Mouse (Mus musculus): ENCODE results near the gene Chst12. TPM values are rescaled to one million over a fixed set of nuclear protein-coding genes. Genes with fewer than 3 reads are reported as not detected.

Gene Chst12
- total and polyA plus RNA-seq, 3 experiments, result 2.3 to 17.0 (median 7.6) TPM

DNA sequence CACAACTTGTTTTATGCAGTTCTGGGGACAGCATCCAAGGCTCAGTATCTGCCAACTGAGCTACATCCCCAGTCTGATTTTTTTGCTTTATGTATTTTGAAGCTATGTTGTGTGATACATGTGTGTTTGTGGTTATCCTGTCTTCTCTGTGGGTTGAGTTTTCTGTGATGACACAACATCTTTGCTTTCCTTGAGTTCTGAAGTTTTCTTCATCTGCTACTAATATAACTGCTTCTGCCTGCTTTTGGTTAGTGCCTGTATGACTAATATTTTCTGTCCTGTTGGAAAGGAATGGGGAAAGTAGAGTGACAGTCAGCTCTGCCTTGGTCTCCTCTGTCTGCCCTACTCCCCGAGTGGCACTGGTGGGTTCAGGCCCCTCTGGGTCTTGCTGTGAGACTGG is 15.8 kb downstream of the Chst12 start:
- H3K79me2 ChIP-seq (replicated peaks; ENCODE audit: control insufficient read depth, extremely low read depth, insufficient read depth, poor library complexity, severe bottlenecking), result peaks cover 12% of the 10 kb centered on the region
- H3K27ac ChIP-seq (ENCODE audit: insufficient read depth, low read depth), result no peak overlapping the region
- no peak overlapping the region for H3K4me2 ChIP-seq (ENCODE audit: insufficient read depth, low read depth, poor library complexity, severe bottlenecking)
- peaks cover 25 to 57% of the 10 kb centered on the region in 2 experiments for H3K36me3 ChIP-seq (replicated peaks in 1 of 2; ENCODE audit: control insufficient read depth in 1 of 2, insufficient read depth in 1 of 2, low read length in 1 of 2)
- no peak for DNase-seq (ENCODE audit: extremely low read depth)
- no peak overlapping the region for H3K4me3 ChIP-seq (replicated peaks in 1 of 3; ENCODE audit: low read depth in 2 of 3, low read length in 2 of 3, poor library complexity in 1 of 3)
- no peaks in the 10 kb centered on the region for H3K27me3 ChIP-seq (replicated peaks)
- peaks cover 10 to 62% of the 10 kb centered on the region in 2 experiments for H3K4me1 ChIP-seq (ENCODE audit: control insufficient read depth in 1 of 2, insufficient read depth in 2 of 2)
- TF ChIP-seq ZC3H11A (IDR thresholded peaks at IDR 0.05; ENCODE audit: low read depth, low read length) (no peak), IRF4 (IDR thresholded peaks at IDR 0.05; ENCODE audit: low read depth, low read length) (no peak), JUN (IDR thresholded peaks at IDR 0.05; ENCODE audit: insufficient read depth, low read depth, low read length) (no peak), SIN3A (IDR thresholded peaks at IDR 0.05; ENCODE audit: low read length) (no peak), EP300 (IDR thresholded peaks at IDR 0.05; ENCODE audit: low read length) (no peak), PAX5 (IDR thresholded peaks at IDR 0.05; ENCODE audit: low read length) (no peak), MXI1 (IDR thresholded peaks at IDR 0.05; ENCODE audit: low read depth, low read length) (no peak), USF1 (IDR thresholded peaks at IDR 0.05; ENCODE audit: low read depth, low read length) (no peak), SMC3 (IDR thresholded peaks at IDR 0.05; ENCODE audit: low read depth, low read length) (no peak), UBTF (IDR thresholded peaks at IDR 0.05; ENCODE audit: low read depth, low read length) (no peak), E2F4 (IDR thresholded peaks at IDR 0.05; ENCODE audit: insufficient replicate concordance, low read depth, low read length) (no peak), JUND (conservative IDR thresholded peaks at IDR 0.05; ENCODE audit: low read depth, low read length) (no peak)
- H3K9ac ChIP-seq (ENCODE audit: insufficient read depth, low read depth), result no peak overlapping the region
- in situ Hi-C loops (cut with MboI; ENCODE audit: low pct_ligation_motif_present, low pct_unique_long_range_greater_than_20kb, low sequenced_read_pairs), result loop anchor here (5.0 kb wide), 1 partner anchor 34 kb away; no protein-coding TSS in a partner anchor
- peaks cover 12% of the 10 kb centered on the region for H3K9me3 ChIP-seq (replicated peaks; ENCODE audit: low read length)
- dilution Hi-C loops (cut with MboI; ENCODE audit: extremely low pct_ligation_motif_present, extremely low pct_unique_long_range_greater_than_20kb, low sequenced_read_pairs), result no loop called here

DNA sequence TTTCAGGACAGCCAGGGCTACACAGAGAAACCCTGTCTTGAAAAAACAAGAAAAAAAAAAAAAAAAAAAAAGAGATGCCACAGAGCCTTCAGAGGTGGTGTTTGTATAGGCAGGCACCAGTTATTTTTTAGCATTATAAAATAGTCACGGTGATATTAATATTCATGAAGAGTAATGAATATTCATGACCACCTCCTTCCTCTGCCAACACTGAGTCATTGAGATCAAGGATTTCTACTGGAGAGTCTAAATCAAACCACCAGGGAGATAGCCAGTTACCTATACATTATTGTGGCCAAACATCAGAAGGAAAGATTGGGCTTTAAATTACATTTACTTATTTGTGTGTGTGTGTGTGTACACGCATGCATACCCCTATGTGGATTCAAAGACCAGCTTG is 21.4 kb downstream of the Chst12 start:
- Histone ChIP-seq H3K27me3 (replicated peaks) (no peaks in the 10 kb centered on the region), H3K4me1 (ENCODE audit: control insufficient read depth in 1 of 2, insufficient read depth in 2 of 2) (peaks cover 0 to 26% of the 10 kb centered on the region in 2 experiments; a peak in 3 of 4 replicates), H3K9me3 (replicated peaks; ENCODE audit: low read length) (peaks cover 19% of the 10 kb centered on the region), H3K27ac (ENCODE audit: insufficient read depth, low read depth) (no peak overlapping the region), H3K4me2 (ENCODE audit: insufficient read depth, low read depth, poor library complexity, severe bottlenecking) (no peak overlapping the region), H3K9ac (ENCODE audit: insufficient read depth, low read depth) (no peak overlapping the region), H3K36me3 (replicated peaks in 1 of 2; ENCODE audit: control insufficient read depth in 1 of 2, insufficient read depth in 1 of 2, low read length in 1 of 2) (peaks cover 33 to 62% of the 10 kb centered on the region in 2 experiments), H3K4me3 (replicated peaks in 1 of 3; ENCODE audit: low read depth in 2 of 3, low read length in 2 of 3, poor library complexity in 1 of 3) (no peak overlapping the region), H3K79me2 (replicated peaks; ENCODE audit: control insufficient read depth, extremely low read depth, insufficient read depth, poor library complexity, severe bottlenecking) (peaks cover 4% of the 10 kb centered on the region; the same call in 1 of the 2 replicates)
- in situ Hi-C loops (cut with MboI; ENCODE audit: low pct_ligation_motif_present, low pct_unique_long_range_greater_than_20kb, low sequenced_read_pairs) (no loop called here), dilution Hi-C loops (cut with MboI; ENCODE audit: extremely low pct_ligation_motif_present, extremely low pct_unique_long_range_greater_than_20kb, low sequenced_read_pairs) (no loop called here)
- no peak for DNase-seq (ENCODE audit: extremely low read depth)
- TF ChIP-seq USF1 (IDR thresholded peaks at IDR 0.05; ENCODE audit: low read depth, low read length) (no peak), RAD21 (IDR thresholded peaks at IDR 0.05; ENCODE audit: low read depth, low read length) (no peak), JUND (conservative IDR thresholded peaks at IDR 0.05; ENCODE audit: low read depth, low read length) (no peak)
